Mouse (Mus musculus) erythroblast, embryonic 14.5 days (primary cell): Measurements from ENCODE around the gene Hddc3.

Experiments used
- GATA1 ChIP-seq: IDR thresholded peaks from 2 replicates; pipeline ENCODE4 v1.6.1; 2012; ENCODE audit warnings: low read length, inconsistent platforms, mixed read lengths
- TAL1 ChIP-seq: IDR thresholded peaks from 3 replicates; pipeline ENCODE4 v1.6.1; 2012; ENCODE audit warnings: low read length, inconsistent platforms, mixed read lengths

DNA sequence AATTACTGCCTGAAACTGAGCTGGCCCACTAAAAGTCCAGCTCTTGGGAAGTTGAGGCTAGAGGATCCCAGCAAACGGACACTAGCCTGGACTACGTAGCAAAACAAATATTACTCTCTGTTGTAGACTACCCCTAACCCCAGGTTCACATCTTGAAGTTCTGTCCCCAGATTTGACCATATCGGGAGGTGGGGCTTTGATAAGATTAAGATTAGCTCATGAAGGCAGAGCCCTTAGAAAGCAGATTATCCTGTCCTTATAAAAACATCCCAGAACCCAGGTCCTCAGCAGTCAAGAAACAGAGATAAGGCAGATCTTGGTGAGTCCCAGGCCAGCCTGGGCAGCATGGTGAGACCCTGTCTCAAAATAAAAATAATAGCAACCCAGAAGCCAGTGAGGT, 29.3 kb downstream of the Hddc3 start:
- TF ChIP-seq TAL1 = no peak
- no peak for TF ChIP-seq GATA1
